Mouse (Mus musculus) heart, postnatal 36 days (tissue): Measurements from ENCODE around the gene Tex9. TPM values are rescaled to one million over a fixed set of nuclear protein-coding genes. Genes with fewer than 3 reads are reported as not detected.

Experiments
- DNase-seq, 2 experiments: peaks; one replicate each; pipeline ENCODE4 v3.0.0; 2021 to 2022
- intact Hi-C: fragments of 180-260 bp; cut with DNase I; formaldehyde crosslinking; loops from one replicate; pipeline ENCODE4 v1.15.1; 2025
- total RNA-seq, 2 experiments: library from RNA; stranded (reverse); gene quantifications; 2 replicates each; pipeline ENCODE4 v1.2.3; 2021

The Tex9 gene
- total RNA-seq, result 1 to 10 TPM in 1 of 2 experiments, under 1 TPM in 1; 0.98 to 2.1 TPM

DNA sequence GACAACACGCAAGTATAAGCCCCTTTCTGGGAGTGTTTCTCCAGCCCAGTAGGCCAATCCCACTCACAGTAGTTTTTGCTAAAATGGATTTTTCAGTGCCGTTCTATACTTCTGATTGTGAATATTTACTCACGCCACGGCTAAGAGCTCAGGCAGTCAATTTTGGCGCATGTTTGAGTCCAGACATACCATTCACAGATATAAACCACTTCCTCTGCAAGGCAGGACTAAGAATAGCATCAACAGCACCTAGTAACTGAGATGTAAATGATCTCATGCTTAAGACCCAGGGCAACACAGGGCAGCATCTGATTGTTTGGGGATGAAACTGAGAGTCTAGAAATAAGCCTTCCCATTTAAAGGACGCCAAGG is at the start of gene Tex9:
Gene Tex9, minus strand, starts transcription at position 19 of the 372 bp plus-strand sequence.
- no peak for DNase-seq
- intact Hi-C loops, result no loop called here

DNA sequence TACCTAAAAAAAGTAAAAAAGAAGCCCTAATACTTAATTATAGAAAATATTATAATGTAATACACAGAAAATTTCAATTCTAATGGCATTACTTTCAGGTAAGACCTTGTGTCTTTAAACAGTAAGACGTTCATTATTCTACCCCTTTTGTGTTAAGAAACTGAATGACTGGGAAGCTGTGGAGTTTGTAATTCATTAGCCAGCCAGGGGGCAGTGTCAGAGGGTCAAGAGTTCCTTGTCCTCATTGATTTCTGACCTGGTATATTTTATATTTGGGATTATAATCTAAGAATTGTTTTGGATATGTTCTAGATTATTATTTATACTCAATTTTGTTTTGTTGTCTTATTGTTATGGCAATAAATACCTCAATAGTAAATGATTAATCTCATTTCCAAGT is 45.1 kb upstream of the Tex9 start:
- DNase-seq, result no peak
- intact Hi-C loops, result no loop called here

DNA sequence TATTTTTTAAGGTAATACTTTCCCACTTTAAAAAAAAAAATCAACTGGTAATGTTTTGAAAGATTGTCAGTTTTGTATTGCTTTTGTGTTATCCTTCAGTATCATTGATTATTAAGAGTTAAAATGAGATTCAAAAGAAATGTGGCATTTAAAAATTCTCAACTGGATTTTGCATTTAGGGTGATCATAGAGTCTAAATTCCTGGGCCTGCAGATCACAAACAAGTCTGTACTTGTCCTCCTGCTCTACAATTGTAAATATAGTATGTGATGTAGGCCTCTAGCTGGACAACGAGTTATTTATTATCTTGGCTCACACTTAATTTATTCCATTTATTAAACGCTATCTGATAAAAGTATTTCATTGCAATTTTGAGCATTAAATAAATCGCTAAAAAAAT is 43.4 kb upstream of the Tex9 start:
- DNase-seq, result no peak
- intact Hi-C loops, result no loop called here

DNA sequence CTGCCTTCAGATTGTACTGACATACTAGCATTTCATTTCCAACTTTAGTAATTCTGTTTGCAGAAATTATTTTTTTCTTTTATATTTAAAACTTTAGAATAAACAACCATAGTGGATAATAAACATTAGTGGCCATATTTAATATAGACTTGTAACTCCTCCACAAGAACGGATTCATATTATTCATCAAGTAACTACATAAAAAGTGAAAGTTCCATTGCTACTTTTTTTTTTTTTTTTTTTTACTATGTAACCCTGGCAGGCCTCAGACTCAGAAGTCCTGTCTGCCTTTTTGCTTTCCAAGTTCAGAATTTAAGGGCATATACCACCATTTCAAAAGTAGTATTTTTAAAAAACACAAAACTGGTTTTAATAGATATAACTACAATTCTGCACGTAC is 43.0 kb upstream of the Tex9 start:
- intact Hi-C loops, result loop anchor here (5.0 kb wide), 3 partner anchors 57 to 127 kb away; partner anchors contain the start of gene Nedd4
- no peak for DNase-seq

DNA sequence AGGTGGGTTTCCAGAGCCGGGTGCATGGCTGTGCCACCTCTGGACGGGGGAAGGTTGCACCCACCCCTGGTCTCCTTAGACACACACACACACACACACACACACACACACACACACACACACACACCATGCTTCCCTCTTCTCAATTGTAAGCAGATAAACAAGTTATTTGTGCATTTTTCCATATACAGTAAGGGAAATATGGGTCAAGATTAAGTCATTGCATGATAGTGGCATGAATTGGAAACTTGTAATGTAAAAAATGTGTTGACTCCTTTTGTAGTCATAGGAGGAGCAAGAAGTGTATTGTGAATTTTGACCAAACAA is 41.0 kb upstream of the Tex9 start:
- intact Hi-C loops, result loop anchor here (5.0 kb wide), 3 partner anchors 59 to 129 kb away; partner anchors contain the start of gene Nedd4
- no peak for DNase-seq

DNA sequence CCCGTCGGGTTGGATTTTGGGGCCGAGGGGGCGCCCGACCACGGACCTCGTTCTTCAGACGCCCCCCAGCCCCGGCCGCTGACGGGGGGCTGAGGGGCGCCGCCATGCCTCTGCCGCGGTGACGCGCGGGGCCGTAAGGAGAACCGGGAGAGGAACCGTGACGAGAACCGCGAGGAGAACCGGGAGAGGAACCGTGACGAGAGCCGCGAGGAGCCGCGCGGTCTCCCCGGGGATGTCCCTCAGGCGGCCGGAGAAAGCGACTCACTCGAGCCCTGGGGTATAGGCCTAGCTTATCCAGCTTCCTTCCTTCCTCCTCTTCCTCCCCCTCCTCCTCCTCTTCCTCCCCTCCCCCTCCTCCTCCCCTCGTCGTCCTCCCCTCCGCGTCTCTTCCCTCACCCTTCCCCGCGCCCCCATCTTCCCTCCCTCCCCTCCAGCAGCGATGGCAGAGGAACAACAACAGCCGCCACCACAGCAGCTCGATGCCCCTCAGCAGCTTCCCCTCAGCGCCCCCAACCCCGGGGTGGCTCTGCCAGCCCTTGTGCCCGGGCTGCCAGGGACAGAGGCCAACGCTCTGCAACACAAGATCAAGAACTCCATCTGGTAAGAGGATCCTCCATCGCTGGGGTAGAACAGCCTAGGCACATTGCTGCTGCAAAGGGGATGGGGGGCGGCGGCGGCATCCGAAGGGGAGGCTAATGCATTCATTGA is 40.5 kb upstream of the Tex9 start:
- intact Hi-C loops, result loop anchor here (5.0 kb wide), 3 partner anchors 60 to 130 kb away; partner anchors contain the start of gene Nedd4
- peak; percentile 57 to 68 for DNase-seq

DNA sequence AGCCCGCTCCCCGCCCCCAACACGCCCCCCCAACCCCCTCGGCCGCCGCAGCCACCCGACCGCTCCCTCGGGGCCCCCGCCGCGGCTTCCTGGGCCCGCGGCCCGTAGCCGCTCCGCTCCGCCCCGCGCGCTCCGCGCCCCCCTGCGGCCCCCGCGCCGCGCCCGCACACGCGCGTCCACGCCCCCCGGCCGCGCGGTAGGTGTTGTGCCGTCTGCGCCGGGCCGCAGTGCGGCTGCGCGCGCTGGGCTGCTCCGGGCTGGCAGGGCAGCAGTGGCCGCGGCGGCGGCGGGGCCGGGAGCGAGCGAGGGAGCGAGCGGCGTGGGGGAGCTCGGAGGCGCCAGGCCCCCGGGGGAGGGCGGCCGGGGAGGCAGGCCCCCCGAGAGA is 40.0 kb upstream of the Tex9 start, which contains the start of gene Rfx7:
Gene Rfx7, plus strand, starts transcription at position 245 of the 385 bp plus-strand sequence.
- DNase-seq, result peak in 1 of 2 experiments; percentile 68
- intact Hi-C loops, result loop anchor here (5.0 kb wide), 3 partner anchors 60 to 130 kb away; partner anchors contain the start of gene Nedd4

DNA sequence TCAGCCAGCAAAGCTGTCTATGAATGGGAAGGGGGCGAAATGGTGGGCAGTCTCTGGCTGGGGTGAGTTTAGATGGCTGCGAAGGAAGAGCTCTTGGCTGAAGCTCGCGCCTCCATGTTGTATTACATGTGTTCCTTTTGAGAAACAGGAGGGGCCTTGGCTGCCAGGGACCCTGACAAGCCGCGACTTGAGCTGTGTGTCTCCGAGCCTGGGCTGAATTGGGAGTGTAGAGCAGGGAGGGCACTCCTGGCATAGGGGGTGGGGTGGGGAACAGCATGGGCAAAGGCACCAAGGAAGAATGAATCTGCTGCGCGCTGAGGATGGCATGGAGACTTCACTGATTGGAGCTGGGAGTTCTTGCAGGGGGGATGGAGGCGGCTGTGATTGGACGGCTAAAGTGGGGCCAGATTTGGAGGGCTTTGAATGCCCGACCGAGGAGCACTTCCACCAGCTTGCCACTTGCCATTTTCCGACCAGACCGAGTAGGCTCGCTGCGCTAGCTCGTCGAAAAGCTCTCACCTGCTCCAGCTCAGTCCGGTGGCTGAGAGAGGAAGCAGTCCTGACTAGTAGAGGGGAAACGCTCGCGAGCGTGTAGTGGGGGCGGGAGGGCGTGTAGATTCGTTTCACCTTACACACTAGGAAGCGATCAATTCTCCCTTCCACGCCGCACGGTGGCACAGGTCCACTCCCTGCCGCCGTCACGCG is 39.4 kb upstream of the Tex9 start:
- peak; percentile 63 to 79 for DNase-seq
- intact Hi-C loops, result loop anchor here (5.0 kb wide), 3 partner anchors 61 to 131 kb away; partner anchors contain the start of gene Nedd4

DNA sequence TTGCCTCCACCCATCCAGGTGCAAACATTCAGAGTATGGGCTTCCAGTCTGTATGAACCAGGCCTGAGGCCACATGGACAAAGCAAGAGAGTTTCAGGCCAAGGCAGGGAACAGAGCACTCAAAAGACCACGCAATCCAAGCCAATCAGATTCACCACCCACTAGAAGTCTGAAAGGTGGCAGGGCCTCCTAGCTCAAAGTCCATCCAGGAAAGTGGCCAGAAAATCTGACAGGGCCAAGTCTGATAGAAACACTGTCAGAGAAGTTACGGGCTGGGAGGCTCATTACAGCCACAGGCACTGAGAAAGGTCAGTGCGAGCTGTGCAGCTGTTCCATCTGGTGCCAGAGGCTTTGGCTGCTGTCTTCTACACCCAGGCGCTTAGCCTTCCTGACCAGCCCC is 38.8 kb upstream of the Tex9 start:
- peak in 1 of 2 experiments; percentile 21 for DNase-seq
- intact Hi-C loops, result loop anchor here (5.0 kb wide), 3 partner anchors 61 to 131 kb away; partner anchors contain the start of gene Nedd4

DNA sequence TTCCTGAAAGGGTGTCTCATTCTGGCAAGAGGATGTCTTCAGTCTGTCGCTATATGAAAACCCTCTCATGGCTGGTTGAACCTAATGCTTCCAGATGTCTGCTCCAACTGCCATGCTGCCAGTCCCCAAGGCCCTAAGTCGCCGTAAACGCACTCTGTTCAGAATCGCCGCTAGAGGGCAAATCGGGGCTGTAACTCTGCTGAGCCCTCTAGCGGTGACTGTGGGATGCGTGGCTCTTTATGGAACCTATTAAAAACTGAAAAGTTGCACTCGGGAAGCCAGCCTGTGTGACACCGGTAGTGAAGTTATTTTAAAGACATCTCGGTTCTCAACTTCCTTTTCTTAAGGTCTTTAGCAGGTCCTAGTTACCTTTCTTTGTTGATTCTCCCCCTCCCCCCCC is 38.2 kb upstream of the Tex9 start:
- intact Hi-C loops, result loop anchor here (5.0 kb wide), 3 partner anchors 62 to 132 kb away; partner anchors contain the start of gene Nedd4
- DNase-seq, result peak; percentile 84

DNA sequence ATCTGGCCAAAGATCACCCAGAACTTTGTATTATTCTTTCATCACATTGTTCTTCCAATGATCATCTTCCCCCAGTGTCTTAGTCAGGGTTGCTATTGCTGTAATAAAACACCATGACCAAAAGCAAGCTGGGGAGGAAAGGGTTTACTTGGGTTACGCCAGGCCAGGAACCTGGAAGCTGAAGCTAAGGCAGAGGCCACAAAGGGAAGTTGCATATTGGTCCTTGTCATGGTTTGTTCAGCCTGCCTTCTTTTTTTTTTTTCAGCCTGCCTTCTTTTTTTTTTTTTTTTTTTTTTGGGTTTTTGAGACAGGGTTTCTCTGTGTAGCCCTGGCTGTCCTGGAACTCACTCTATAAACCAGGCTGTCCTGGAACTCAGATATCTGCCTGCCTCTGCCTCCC is 34.1 kb upstream of the Tex9 start:
- DNase-seq, result no peak
- intact Hi-C loops, result no loop called here

DNA sequence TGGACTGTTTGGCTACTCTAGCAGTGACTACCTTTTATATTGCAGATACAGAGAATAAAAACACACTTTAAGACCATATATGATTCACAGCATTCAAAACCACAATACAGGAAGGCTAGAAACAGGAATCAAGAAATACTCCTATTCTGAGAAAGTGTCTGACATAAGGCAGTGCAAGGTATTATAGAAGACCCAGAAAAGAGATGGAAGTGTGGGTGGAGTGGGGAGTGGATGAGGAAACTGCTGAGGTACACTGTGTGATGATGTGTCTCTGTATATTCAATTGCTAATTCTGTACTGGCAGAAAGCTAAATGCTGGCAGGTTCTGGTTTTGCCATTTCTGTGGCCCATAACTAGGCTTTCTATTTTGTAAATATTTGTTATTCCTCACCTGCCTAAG is 28.8 kb upstream of the Tex9 start:
- intact Hi-C loops, result no loop called here

DNA sequence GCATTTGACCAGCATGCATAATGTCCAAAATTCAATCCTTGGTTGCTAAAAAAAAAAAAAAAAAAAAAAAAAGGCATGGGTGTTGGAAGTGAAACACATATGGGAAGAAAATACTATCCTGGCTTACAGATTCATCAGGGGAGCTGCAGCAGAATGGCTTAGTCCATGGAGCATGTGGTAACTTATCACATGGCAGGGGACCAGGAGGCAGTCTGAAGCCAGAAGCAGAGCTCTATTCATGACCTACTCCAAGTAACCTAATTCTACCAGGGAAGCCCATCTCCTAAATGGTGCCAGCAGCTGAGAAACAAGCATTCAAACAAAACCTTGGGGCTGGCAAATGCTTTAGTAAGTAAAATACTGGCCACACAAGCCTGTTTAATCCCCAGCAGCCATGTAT is 27.2 kb upstream of the Tex9 start:
- DNase-seq, result peak in 1 of 2 experiments; percentile 13
- intact Hi-C loops, result no loop called here

More for the DNA sequence above, 28.8 kb upstream of the Tex9 start:
- DNase-seq, result no peak

DNA sequence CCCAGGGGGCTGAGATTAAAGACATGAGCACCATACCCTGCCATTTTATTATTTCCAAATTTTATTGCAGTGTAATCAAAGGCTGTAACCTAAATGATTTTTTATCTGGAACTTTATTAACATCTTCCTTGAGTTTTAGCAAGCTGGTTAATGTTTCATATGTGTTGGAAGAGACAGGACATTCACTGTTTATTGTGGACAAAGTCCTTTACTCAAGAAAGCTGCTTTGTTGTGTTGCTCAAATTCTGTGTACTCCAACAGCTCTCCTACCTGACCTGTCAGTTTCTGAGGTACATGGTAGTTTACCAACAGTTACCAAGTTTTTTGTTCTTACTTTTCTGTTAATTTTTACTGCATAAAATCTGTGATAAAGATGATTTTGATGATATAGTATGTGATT is 23.4 kb upstream of the Tex9 start:
- DNase-seq, result no peak
- intact Hi-C loops, result no loop called here

DNA sequence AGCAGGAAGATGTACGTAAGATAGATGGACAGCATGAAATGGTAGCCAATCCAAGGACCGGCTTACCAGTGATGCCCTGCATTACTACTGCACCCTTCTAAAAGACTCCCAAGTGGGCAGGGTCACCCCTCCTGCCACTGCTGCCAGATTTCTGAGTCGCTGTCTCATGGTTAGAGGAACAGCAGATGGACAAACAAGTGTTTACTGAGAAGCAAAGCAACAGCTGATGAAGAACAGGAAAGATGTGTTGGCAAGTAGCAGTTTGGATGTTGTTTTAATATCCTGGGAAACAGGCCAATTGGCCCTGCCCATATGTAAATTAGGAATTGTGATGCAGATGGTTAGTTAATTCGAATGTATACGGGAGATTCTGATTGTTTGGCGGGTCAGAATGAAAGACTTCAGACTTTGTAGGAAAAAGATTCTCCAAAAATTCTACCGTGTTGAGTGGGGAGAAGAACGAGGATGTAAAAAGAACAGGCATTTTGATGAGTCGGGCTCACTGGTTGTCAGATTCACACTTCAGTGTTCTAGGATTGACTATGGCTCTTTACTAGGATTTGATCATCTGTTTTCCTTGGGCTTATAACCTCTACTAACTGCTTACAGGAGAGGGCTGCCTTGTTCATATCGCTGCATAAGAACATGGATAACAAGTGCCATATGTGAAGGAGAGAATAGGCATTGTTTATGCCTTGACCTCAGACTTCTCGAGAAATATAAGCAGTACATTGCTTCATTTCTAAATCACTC is 20.4 kb upstream of the Tex9 start:
- intact Hi-C loops, result no loop called here
- DNase-seq, result no peak

DNA sequence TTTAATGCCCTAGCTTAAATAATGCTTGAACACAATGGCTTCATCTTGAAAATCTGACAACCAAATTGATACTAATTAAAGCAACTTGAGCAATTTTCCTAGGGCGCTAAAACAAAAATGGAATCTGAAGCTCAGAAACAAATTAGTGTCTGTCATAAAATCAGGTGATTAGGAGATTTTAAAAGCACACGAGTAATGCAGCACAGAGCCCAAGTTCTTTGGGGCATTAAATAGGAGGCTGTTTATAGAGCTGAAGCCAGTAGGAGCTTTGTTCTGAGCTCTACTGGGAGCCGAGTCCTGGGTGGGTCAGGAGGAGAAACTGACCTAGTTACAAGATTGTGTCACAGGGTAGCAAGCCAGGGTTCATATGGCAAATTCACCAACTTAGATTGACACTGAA is 5.2 kb upstream of the Tex9 start:
- intact Hi-C loops, result no loop called here
- DNase-seq, result no peak

DNA sequence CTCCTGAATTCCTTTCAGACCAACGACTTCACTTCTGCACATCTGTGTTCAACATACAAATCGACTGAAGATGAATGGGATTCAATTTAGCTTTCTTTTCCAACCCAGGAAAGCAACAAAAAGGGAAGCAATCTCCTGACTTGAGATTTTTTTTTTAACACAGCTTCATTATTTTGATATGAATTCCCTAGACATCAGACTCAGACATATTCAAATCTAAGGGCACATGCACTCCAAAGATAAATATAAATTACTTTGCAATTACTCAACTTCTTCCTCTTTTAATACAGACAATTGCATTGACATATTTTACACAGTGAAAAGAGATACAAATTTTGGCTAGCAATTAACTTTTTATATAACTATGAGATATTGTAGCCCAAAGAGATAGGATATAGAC is 4.7 kb upstream of the Tex9 start:
- DNase-seq, result no peak
- intact Hi-C loops, result no loop called here

DNA sequence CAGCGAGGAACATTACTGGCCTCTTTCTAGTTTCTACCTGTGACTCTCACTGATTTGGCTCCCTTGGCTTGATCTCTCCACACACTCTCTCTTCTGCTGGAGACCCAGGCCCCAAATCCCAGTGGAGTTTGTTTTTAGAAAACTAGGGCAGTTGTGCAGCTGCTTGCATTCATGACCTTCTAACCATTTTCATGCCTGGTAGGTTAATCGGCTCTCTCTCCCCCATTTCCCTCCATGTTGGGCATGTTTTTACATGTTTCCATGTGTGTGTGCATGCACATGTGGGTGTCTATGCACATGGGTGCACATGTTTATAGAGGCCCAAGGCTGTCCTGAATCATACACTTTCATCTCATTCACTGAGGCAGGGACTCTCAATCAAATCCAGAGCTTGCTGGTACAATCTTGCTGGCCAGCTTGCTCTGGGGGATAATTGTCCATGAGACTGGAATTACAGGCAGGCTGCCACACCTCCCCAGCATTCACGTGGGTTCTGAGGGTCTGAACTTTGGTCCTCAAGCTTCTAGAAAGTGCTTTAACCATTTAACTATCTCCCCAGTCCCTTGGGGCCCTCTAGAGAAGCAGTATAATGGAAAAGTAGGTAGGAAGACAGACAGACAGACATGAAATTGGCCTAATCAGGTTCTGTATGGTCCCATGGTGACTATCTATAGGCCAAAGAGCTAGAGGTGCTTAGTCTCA is 2.1 kb upstream of the Tex9 start:
- no peak for DNase-seq
- intact Hi-C loops, result no loop called here

DNA sequence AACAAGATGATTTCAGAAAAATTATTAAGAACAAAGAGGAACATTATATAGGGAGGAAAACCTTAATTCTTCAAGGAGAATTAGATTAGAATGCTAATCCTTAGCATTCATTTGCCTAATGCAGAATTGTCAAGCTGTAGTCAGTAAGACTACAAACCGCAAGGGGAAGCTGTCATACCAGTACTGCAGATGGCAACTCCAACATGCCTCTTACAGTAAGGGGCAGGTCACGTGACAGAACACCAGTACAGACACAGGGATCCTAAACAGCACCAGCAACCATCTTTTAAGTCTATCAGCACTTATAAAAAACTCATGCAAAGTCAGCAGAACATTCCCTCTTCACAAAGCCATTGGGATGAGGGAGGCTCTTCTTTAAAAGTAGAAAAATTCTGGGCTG is 1.5 kb upstream of the Tex9 start:
- no peak for DNase-seq
- intact Hi-C loops, result no loop called here

DNA sequence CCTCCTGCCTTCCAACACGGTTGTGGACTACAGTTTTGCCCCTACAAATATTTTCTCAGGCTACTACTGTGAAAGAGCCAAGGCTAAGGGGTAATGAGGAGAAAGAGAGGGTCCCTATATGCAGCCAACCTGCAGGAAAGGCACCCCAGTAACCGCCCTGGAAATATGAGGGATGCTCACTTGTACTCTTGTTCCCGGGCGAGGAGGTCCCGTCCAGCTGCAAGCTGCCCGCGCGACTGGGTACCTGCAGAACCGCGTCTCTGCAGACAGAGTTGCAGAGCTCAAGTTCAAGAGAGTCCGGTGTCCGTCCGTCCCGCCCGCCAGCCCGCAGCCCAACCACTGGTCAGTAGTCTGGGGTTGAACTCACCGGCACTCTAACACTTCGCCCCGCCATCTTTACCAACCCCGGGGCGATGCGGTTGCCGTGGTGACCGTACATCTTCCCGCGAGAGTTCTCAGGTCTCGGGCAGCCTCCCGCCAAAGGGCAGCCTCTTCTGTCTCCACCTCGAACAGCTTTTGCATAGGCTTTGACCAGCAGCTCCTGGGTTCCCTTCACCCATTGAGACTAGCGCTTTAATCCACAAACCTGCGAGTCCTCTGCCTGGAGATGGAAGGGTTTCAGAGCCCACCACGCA is 336 bp downstream of the Tex9 start:
- intact Hi-C loops, result no loop called here
- DNase-seq, result peak; percentile 85 to 89
